Mouse (Mus musculus): Measurements from ENCODE around the gene Slc5a6. TPM values are rescaled to one million over a fixed set of nuclear protein-coding genes. Genes with fewer than 3 reads are reported as not detected.

The Slc5a6 gene
- polyA plus RNA-seq, 1 experiment from 2014 or later = 7.9 TPM

DNA sequence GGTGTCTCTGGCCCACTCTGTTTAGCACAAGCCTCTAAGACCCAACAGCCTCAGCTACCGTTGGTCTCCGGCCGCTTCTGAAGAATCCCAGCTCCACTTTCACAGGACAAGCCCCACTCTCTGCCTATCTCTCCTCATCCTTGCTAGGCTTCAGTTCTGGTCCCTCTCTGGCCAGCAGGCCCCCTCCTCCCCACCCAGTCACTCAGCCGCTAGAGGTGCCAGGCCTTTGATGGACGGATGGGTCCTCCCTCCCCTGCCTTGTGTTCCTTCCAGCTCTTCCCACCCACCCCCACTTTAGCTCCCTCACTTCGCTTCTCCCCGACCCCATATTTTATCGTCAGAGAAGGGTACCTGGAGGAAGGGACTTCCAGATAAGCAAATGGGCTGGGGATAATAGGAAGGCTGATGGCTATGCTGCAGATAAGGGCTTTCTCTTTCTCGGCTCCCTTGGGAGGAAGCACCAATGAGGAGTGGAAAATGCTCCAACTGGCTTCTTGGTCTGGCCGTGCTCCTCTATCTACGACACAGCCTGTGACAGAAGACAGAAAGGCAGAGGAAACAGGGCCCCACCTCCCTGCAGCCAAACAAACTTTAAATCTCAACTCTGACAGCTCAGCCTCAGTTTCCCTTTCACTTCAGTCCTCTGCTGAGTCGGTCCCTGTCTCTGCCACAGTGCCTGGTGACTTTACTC lies 34.4 kb upstream of the Slc5a6 start:
- peak; percentile 74 for ATAC-seq (ENCODE audit: insufficient number of reproducible peaks, low FRiP score)
- peak overlapping the region; percentile 62 for H3K27ac ChIP-seq (ENCODE audit: poor library complexity, severe bottlenecking)
- WGBS = 2% methylated on average over 12 of the region's 12 CpGs
- H3K27me3 ChIP-seq (replicated peaks) = peaks cover 19% of the 10 kb centered on the region
- peaks cover 12% of the 10 kb centered on the region for H3K36me3 ChIP-seq
- no peaks in the 10 kb centered on the region for H3K9me3 ChIP-seq (replicated peaks)
- peaks cover 37% of the 10 kb centered on the region for H3K4me1 ChIP-seq (replicated peaks)
- peak overlapping the region; percentile 45 for H3K9ac ChIP-seq
- peak overlapping the region; percentile 29 for H3K4me3 ChIP-seq
- peak overlapping the region; percentile 67 for H3K4me2 ChIP-seq

GRCm38 (mm10) chr5:31082355-31082754 lies 33.6 kb upstream of the Slc5a6 start:
- H3K27ac ChIP-seq (ENCODE audit: poor library complexity, severe bottlenecking) = peak overlapping the region; percentile 62
- H3K4me2 ChIP-seq = peak overlapping the region; percentile 67
- peak overlapping the region; percentile 13; the same call in 1 of the 2 replicates for H3K9ac ChIP-seq
- peaks cover 12% of the 10 kb centered on the region for H3K27me3 ChIP-seq (replicated peaks)
- H3K36me3 ChIP-seq = peaks cover 19% of the 10 kb centered on the region
- peak overlapping the region; percentile 29 for H3K4me3 ChIP-seq
- 8% methylated on average over 5 of the region's 5 CpGs for WGBS
- ATAC-seq (ENCODE audit: insufficient number of reproducible peaks, low FRiP score) = no peak
- peaks cover 37% of the 10 kb centered on the region for H3K4me1 ChIP-seq (replicated peaks)
- H3K9me3 ChIP-seq (replicated peaks) = no peaks in the 10 kb centered on the region

GRCm38 (mm10) chr5:31081386-31081785 lies 32.7 kb upstream of the Slc5a6 start:
- no peak overlapping the region for H3K9ac ChIP-seq
- peaks cover 31% of the 10 kb centered on the region for H3K4me1 ChIP-seq (replicated peaks)
- peaks cover 29% of the 10 kb centered on the region for H3K36me3 ChIP-seq
- ATAC-seq (ENCODE audit: insufficient number of reproducible peaks, low FRiP score) = no peak
- H3K9me3 ChIP-seq (replicated peaks) = no peaks in the 10 kb centered on the region
- no peak overlapping the region for H3K4me3 ChIP-seq
- H3K27ac ChIP-seq (ENCODE audit: poor library complexity, severe bottlenecking) = no peak overlapping the region
- no peak overlapping the region for H3K4me2 ChIP-seq
- H3K27me3 ChIP-seq (replicated peaks) = peaks cover 8% of the 10 kb centered on the region
- 76% methylated on average over 3 of the region's 3 CpGs for WGBS

GRCm38 (mm10) chr5:31080795-31081164 lies 32.1 kb upstream of the Slc5a6 start:
- Histone ChIP-seq H3K9ac (no peak overlapping the region), H3K9me3 (replicated peaks) (no peaks in the 10 kb centered on the region), H3K36me3 (peaks cover 35% of the 10 kb centered on the region), H3K27ac (ENCODE audit: poor library complexity, severe bottlenecking) (no peak overlapping the region), H3K4me2 (no peak overlapping the region), H3K4me1 (replicated peaks) (peaks cover 28% of the 10 kb centered on the region), H3K4me3 (no peak overlapping the region), H3K27me3 (replicated peaks) (peaks cover 2% of the 10 kb centered on the region)
- ATAC-seq (ENCODE audit: insufficient number of reproducible peaks, low FRiP score) = no peak
- 55% methylated on average over 3 of the region's 3 CpGs for WGBS

GRCm38 (mm10) chr5:31080059-31080794 lies 31.5 kb upstream of the Slc5a6 start:
- no peak for ATAC-seq (ENCODE audit: insufficient number of reproducible peaks, low FRiP score)
- H3K36me3 ChIP-seq = peaks cover 40% of the 10 kb centered on the region
- H3K4me2 ChIP-seq = no peak overlapping the region
- no peak overlapping the region for H3K4me3 ChIP-seq
- peaks cover 28% of the 10 kb centered on the region for H3K4me1 ChIP-seq (replicated peaks)
- no peaks in the 10 kb centered on the region for H3K27me3 ChIP-seq (replicated peaks)
- H3K27ac ChIP-seq (ENCODE audit: poor library complexity, severe bottlenecking) = no peak overlapping the region
- 70% methylated on average over 13 of the region's 13 CpGs for WGBS
- H3K9ac ChIP-seq = no peak overlapping the region
- H3K9me3 ChIP-seq (replicated peaks) = no peaks in the 10 kb centered on the region

- Histone ChIP-seq H3K9me3 (replicated peaks) (no peaks in the 10 kb centered on the region), H3K4me1 (replicated peaks) (no peaks in the 10 kb centered on the region), H3K4me2 (no peak overlapping the region), H3K36me3 (peaks cover 79% of the 10 kb centered on the region), H3K9ac (no peak overlapping the region), H3K27me3 (replicated peaks) (no peaks in the 10 kb centered on the region), H3K4me3 (no peak overlapping the region), H3K27ac (ENCODE audit: poor library complexity, severe bottlenecking) (no peak overlapping the region)
- WGBS = 76% methylated on average over 13 of the region's 13 CpGs
- no peak for ATAC-seq (ENCODE audit: insufficient number of reproducible peaks, low FRiP score)
Observed at GRCm38 (mm10) chr5:31076346-31076745, 27.6 kb upstream of the Slc5a6 start.

- Histone ChIP-seq H3K36me3 (peaks cover 100% of the 10 kb centered on the region), H3K27ac (ENCODE audit: poor library complexity, severe bottlenecking) (no peak overlapping the region), H3K4me3 (no peak overlapping the region), H3K4me2 (no peak overlapping the region), H3K27me3 (replicated peaks) (no peaks in the 10 kb centered on the region), H3K4me1 (replicated peaks) (no peaks in the 10 kb centered on the region), H3K9ac (no peak overlapping the region), H3K9me3 (replicated peaks) (no peaks in the 10 kb centered on the region)
- 91% methylated on average over 12 of the region's 12 CpGs for WGBS
- ATAC-seq (ENCODE audit: insufficient number of reproducible peaks, low FRiP score) = no peak
Observed at GRCm38 (mm10) chr5:31073176-31073575, 24.5 kb upstream of the Slc5a6 start.

GRCm38 (mm10) chr5:31071821-31072220 lies 23.1 kb upstream of the Slc5a6 start:
- no peaks in the 10 kb centered on the region for H3K27me3 ChIP-seq (replicated peaks)
- no peaks in the 10 kb centered on the region for H3K4me1 ChIP-seq (replicated peaks)
- ATAC-seq (ENCODE audit: insufficient number of reproducible peaks, low FRiP score) = no peak
- no peak overlapping the region for H3K9ac ChIP-seq
- WGBS = 93% methylated on average over 11 of the region's 11 CpGs
- no peaks in the 10 kb centered on the region for H3K9me3 ChIP-seq (replicated peaks)
- peaks cover 100% of the 10 kb centered on the region for H3K36me3 ChIP-seq
- H3K4me2 ChIP-seq = no peak overlapping the region
- H3K4me3 ChIP-seq = no peak overlapping the region
- H3K27ac ChIP-seq (ENCODE audit: poor library complexity, severe bottlenecking) = no peak overlapping the region

- H3K27me3 ChIP-seq (replicated peaks) = no peaks in the 10 kb centered on the region
- no peak overlapping the region for H3K27ac ChIP-seq (ENCODE audit: poor library complexity, severe bottlenecking)
- H3K9me3 ChIP-seq (replicated peaks) = no peaks in the 10 kb centered on the region
- no peak for ATAC-seq (ENCODE audit: insufficient number of reproducible peaks, low FRiP score)
- H3K9ac ChIP-seq = no peak overlapping the region
- no peak overlapping the region for H3K4me2 ChIP-seq
- no peak overlapping the region for H3K4me3 ChIP-seq
- H3K36me3 ChIP-seq = peaks cover 100% of the 10 kb centered on the region
- 81% methylated on average over 2 of the region's 2 CpGs for WGBS
- no peaks in the 10 kb centered on the region for H3K4me1 ChIP-seq (replicated peaks)
Observed at GRCm38 (mm10) chr5:31071059-31071458, 22.3 kb upstream of the Slc5a6 start.

GRCm38 (mm10) chr5:31069810-31070209 lies 21.1 kb upstream of the Slc5a6 start:
- Histone ChIP-seq H3K27me3 (replicated peaks) (no peaks in the 10 kb centered on the region), H3K9me3 (replicated peaks) (no peaks in the 10 kb centered on the region), H3K27ac (ENCODE audit: poor library complexity, severe bottlenecking) (no peak overlapping the region), H3K36me3 (peaks cover 95% of the 10 kb centered on the region), H3K4me2 (no peak overlapping the region), H3K4me1 (replicated peaks) (no peaks in the 10 kb centered on the region), H3K4me3 (no peak overlapping the region), H3K9ac (no peak overlapping the region)
- WGBS = 90% methylated on average over 3 of the region's 3 CpGs
- no peak for ATAC-seq (ENCODE audit: insufficient number of reproducible peaks, low FRiP score)

DNA sequence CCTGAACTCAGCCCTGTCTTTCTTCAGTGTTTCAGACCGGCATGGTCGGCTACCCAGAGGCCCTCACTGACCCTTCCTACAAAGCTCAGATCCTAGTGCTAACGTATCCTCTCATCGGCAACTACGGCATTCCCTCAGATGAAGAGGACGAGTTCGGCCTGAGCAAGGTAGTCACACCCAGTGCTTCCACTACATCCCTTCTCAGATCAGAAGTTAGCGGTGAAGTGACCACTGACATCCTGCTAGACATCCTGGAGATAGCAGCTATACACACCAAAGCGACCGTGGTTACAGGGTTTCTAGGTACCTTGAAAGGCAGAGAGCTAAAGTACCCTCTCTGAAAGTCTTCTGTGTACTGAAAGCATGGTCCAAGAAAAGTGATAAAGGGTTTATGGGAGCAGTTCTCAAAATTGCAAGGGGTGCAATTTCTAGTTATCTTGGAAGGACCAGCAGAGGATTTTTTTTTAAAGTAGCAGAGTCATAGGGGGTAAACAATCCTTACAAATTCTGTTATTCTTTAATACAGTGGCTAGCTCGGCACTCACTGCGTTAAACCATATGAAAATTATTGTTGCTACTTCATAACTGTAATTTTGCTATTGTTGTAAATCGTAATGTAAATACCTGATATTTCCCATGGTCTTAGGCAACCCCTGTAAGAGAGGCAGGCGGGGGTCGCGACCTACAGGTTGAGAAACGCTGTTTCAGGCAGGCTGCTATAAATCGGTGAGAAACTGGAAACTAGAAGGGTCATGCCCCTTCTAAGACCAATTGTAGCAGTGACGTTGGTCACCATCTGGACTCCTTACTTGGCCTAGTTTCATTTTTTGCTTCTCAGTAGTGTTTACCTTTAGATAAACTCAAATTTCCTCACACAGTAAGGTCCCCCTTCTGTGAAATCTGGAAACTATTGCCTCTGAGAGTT lies 6.8 kb upstream of the Slc5a6 start:
- 24% methylated on average over 19 of the region's 19 CpGs for WGBS
- H3K36me3 ChIP-seq = peaks cover 44% of the 10 kb centered on the region
- peak; percentile 38; the same call in 1 of the 2 replicates for ATAC-seq (ENCODE audit: insufficient number of reproducible peaks, low FRiP score)

More for the DNA sequence above, 6.8 kb upstream of the Slc5a6 start:
- H3K9me3 ChIP-seq (replicated peaks) = no peaks in the 10 kb centered on the region
- H3K4me1 ChIP-seq (replicated peaks) = peaks cover 8% of the 10 kb centered on the region
- peak overlapping the region; percentile 72 for H3K4me3 ChIP-seq
- peak overlapping the region; percentile 74; the same call in 1 of the 2 replicates for H3K27ac ChIP-seq (ENCODE audit: poor library complexity, severe bottlenecking)
- no peaks in the 10 kb centered on the region for H3K27me3 ChIP-seq (replicated peaks)
- H3K9ac ChIP-seq = peak overlapping the region; percentile 88
- H3K4me2 ChIP-seq = peak overlapping the region; percentile 89
